Mouse (Mus musculus) forebrain, postnatal 0 days (tissue): ENCODE data around the gene Abcf1. TPM values are rescaled to one million over a fixed set of nuclear protein-coding genes. Genes with fewer than 3 reads are reported as not detected.

Source experiments
- ATAC-seq: fragments of 200-750 bp; cut with Nextera tagmentation; 2 replicates; pipeline ENCODE4 v1.8.0; 2017; ENCODE audit warnings: mild to moderate bottlenecking, moderate library complexity
- DNase-seq: peaks from one replicate; pipeline ENCODE4 v3.0.0-alpha.2; 2015
- H3K27ac ChIP-seq: fragments of 300-500 bp; sonication (generic); 2 replicates; pipeline ENCODE4 v1.5.1; 2014; ENCODE audit warnings: low read depth, mild to moderate bottlenecking, antibody characterized with exemption, low read length, moderate library complexity, mixed read lengths
- H3K27me3 ChIP-seq: fragments of 300-500 bp; sonication (generic); 2 replicates; pipeline ENCODE4 v1.6.1; 2014; ENCODE audit warnings: mild to moderate bottlenecking, low read length, mixed read lengths; ENCODE audit not compliant: insufficient read depth
- H3K36me3 ChIP-seq: fragments of 300-500 bp; sonication (generic); 2 replicates; pipeline ENCODE4 v1.6.1; 2014; ENCODE audit warnings: mild to moderate bottlenecking, moderate library complexity; ENCODE audit not compliant: insufficient read depth
- H3K4me1 ChIP-seq: fragments of 300-500 bp; sonication (generic); 2 replicates; pipeline ENCODE4 v1.6.1; 2014; ENCODE audit warnings: antibody characterized with exemption; ENCODE audit not compliant: insufficient read depth
- H3K4me2 ChIP-seq: fragments of 300-500 bp; sonication (generic); 2 replicates; pipeline ENCODE4 v1.6.1; 2014; ENCODE audit warnings: low read depth, mild to moderate bottlenecking, moderate library complexity
- H3K4me3 ChIP-seq: fragments of 300-500 bp; sonication (generic); 2 replicates; pipeline ENCODE4 v1.5.1; 2014; ENCODE audit warnings: low read depth, low read length, mixed read lengths
- H3K9ac ChIP-seq: fragments of 300-500 bp; sonication (generic); 2 replicates; pipeline ENCODE4 v1.6.1; 2014; ENCODE audit warnings: mild to moderate bottlenecking
- H3K9me3 ChIP-seq: fragments of 300-500 bp; sonication (generic); 2 replicates; pipeline ENCODE4 v1.6.1; 2016; ENCODE audit warnings: low read length
- CTCF ChIP-seq: sonication (generic); IDR thresholded peaks from 2 replicates; pipeline ENCODE4 v1.5.1; 2016; ENCODE audit warnings: antibody characterized with exemption, control low read depth, low read depth
- WGBS: fragments of 180-500 bp; shearing (Covaris S2); extraction: QIAGEN DNeasy Blood & Tissue Kit; methylation state at CpG from one replicate; pipeline ENCODE4 v1.1.7; 2014; 5-methylcytosine and 5-hydroxymethylcytosine counted together
- polyA plus RNA-seq: library from polyadenylated mRNA; unstranded; fragments of >200 nt; fragmentation: Nextera tagmentation; extraction: Ambion mirVana; gene quantifications from 2 replicates; pipeline ENCODE4 v1.2.1, GENCODE M21; 2015
- total RNA-seq: library from RNA; depleted of rRNA; stranded (reverse); fragments of >200 nt; gene quantifications from 2 replicates; pipeline ENCODE4 v1.2.3, GENCODE M21; 2014

Abcf1 gene
- total and polyA plus RNA-seq, 2 experiments from 2014 or later, result 60.4 to 101 TPM

DNA sequence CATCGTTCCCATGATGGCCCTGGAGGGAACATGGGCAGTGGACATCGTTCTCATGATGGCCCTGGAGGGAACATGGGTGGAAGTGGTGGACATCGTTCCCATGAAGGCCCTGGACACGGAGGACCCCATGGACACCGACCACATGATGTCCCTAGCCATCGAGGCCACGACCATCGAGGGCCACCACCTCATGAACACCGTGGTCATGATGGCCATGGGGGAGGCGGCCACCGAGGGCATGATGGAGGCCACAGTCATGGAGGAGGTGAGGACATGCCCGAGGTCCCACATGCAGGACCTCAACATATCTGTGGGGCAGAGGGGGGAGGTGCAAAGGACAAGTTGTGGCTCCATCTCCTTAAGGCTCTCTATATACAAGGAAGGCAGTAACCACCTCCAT is 38.9 kb downstream of the Abcf1 start:
- H3K9ac ChIP-seq, result no peak overlapping the region
- no peaks in the 10 kb centered on the region for H3K27me3 ChIP-seq
- H3K36me3 ChIP-seq, result peaks cover 56% of the 10 kb centered on the region
- no peaks in the 10 kb centered on the region for H3K4me1 ChIP-seq
- H3K9me3 ChIP-seq, result no peaks in the 10 kb centered on the region
- WGBS, result 93% methylated on average over 12 of the region's 12 CpGs
- H3K27ac ChIP-seq, result no peak overlapping the region
- no peak overlapping the region for H3K4me3 ChIP-seq
- no peak for ATAC-seq
- no peak overlapping the region for H3K4me2 ChIP-seq
- DNase-seq, result no peak
- TF ChIP-seq CTCF, result no peak

DNA sequence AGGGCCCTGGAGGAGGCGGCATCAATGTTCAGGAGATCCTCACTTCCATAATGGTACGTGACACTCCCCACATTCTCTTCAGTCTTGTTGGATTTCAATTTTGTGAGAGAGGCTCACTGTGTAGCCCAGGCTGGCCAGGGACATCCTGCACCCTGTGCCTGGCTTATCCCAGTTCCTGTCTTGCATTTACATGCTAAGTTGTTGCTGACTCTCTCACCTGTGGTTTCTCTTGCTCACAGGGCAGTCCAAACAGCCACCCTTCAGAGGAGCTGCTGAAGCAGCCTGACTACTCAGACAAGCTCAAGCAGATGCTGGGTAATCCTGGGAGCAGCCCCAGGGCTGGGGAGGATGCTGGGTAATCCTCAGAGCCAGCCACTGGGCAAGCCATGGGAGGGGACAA is 40.0 kb downstream of the Abcf1 start:
- H3K4me1 ChIP-seq, result no peaks in the 10 kb centered on the region
- no peaks in the 10 kb centered on the region for H3K27me3 ChIP-seq
- no peak overlapping the region for H3K27ac ChIP-seq
- H3K9me3 ChIP-seq, result no peaks in the 10 kb centered on the region
- no peak overlapping the region for H3K9ac ChIP-seq
- DNase-seq (no peak), ATAC-seq (no peak)
- 92% methylated on average over 2 of the region's 2 CpGs for WGBS
- H3K36me3 ChIP-seq, result peaks cover 66% of the 10 kb centered on the region
- no peak overlapping the region for H3K4me2 ChIP-seq
- no peak for TF ChIP-seq CTCF
- no peak overlapping the region for H3K4me3 ChIP-seq

DNA sequence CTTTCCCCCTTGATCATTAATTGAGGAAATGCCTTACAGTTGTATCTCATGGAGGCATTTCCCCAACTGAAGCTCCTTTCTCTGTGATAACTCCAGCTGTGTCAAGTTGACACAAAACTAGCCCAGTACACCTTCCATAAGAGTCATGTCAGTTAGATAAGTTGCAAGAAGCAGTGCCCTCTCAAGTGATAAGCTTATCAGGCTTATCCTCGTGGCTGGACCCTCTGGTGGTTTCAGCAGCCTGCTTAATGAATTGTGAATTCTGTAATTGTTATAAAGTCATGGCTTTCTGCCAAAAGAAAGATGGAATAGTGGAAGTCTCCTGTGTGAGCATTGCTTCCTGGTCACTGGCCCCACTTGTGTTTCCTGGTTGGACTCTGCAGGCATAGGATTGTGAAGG is 42.1 kb downstream of the Abcf1 start:
- no peak overlapping the region for H3K9ac ChIP-seq
- H3K4me3 ChIP-seq, result no peak overlapping the region
- peaks cover 79% of the 10 kb centered on the region for H3K36me3 ChIP-seq
- ATAC-seq (no peak), DNase-seq (no peak)
- H3K27me3 ChIP-seq, result no peaks in the 10 kb centered on the region
- no peaks in the 10 kb centered on the region for H3K9me3 ChIP-seq
- no peak for TF ChIP-seq CTCF
- no peak overlapping the region for H3K4me2 ChIP-seq
- WGBS, result 53% methylated on average over 1 of the region's 1 CpGs
- no peak overlapping the region for H3K27ac ChIP-seq
- H3K4me1 ChIP-seq, result no peaks in the 10 kb centered on the region

DNA sequence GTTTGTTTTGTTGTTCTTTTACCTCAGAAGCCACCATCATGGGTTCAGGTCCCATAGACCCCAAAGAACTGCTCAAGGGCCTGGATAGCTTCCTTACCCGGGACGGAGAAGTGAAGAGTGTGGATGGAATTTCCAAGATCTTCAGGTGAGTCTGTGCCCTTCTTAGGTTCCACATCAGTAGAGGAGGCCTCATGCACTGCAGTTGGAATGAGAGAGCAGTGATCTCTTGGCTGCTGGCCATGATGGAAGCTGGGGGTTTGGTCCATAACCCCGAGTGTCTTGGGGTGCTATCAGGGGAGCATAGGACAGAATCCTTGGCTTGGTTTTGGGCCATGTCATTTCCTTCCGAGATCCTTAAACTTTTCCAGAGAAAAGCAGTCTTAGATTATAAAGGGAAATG is 46.3 kb downstream of the Abcf1 start:
- 96% methylated on average over 4 of the region's 4 CpGs for WGBS
- peaks cover 48% of the 10 kb centered on the region for H3K36me3 ChIP-seq
- H3K4me1 ChIP-seq, result peaks cover 18% of the 10 kb centered on the region
- no peak overlapping the region for H3K27ac ChIP-seq
- no peaks in the 10 kb centered on the region for H3K9me3 ChIP-seq
- H3K9ac ChIP-seq, result no peak overlapping the region
- no peak for TF ChIP-seq CTCF
- H3K4me2 ChIP-seq, result no peak overlapping the region
- H3K27me3 ChIP-seq, result no peaks in the 10 kb centered on the region
- no peak for ATAC-seq
- no peak for DNase-seq
- no peak overlapping the region for H3K4me3 ChIP-seq

DNA sequence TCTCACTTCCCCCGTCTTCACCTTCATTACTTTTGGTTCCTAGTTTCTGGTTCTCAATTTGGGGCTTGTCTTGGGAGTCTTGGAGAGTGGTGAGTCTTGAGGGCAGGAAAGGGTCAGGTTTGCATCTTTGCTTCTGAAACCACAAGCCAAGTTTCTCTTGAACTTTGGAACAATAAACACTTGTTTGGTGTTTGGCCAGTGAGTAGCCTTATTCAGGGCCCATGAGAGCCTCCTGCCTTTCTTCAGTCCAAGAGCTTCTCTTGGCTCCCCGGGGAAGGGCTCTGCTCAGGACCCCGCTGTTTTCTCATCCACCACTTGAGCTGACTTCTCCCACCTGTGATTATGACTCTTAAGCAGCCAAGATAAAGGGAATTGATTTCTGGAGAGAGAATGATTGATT is 47.0 kb downstream of the Abcf1 start:
- no peak for TF ChIP-seq CTCF
- H3K27me3 ChIP-seq, result no peaks in the 10 kb centered on the region
- DNase-seq (no peak), ATAC-seq (no peak)
- peaks cover 41% of the 10 kb centered on the region for H3K36me3 ChIP-seq
- no peak overlapping the region for H3K4me2 ChIP-seq
- 84% methylated on average over 3 of the region's 3 CpGs for WGBS
- peaks cover 18% of the 10 kb centered on the region for H3K4me1 ChIP-seq
- no peaks in the 10 kb centered on the region for H3K9me3 ChIP-seq
- no peak overlapping the region for H3K9ac ChIP-seq
- H3K27ac ChIP-seq, result peak overlapping the region; percentile 35; the same call in 1 of the 2 replicates
- no peak overlapping the region for H3K4me3 ChIP-seq

DNA sequence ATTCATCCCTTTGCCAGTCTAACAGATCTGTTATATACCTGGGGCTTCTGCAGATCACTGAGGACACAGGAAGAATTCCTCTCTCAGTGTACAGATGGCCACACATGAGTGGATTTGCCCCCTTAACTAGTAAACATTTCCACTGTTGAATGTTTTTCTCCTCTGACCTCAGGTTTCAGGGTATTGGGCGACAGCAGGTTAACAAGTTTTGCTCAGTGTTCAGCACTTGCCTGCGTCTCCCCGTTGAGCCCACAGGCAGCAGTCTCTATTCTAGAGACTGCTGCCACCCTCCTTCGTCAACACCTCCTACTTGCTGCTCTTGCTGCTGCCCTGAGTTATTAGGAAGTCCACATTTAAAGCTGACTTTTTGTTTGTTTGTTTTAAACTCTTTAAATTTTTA is 47.9 kb downstream of the Abcf1 start:
- H3K9ac ChIP-seq, result no peak overlapping the region
- peaks cover 18% of the 10 kb centered on the region for H3K4me1 ChIP-seq
- ATAC-seq (no peak), DNase-seq (no peak)
- no peaks in the 10 kb centered on the region for H3K9me3 ChIP-seq
- H3K27me3 ChIP-seq, result no peaks in the 10 kb centered on the region
- no peak overlapping the region for H3K27ac ChIP-seq
- WGBS, result 75% methylated on average over 4 of the region's 4 CpGs
- peaks cover 34% of the 10 kb centered on the region for H3K36me3 ChIP-seq
- no peak overlapping the region for H3K4me3 ChIP-seq
- H3K4me2 ChIP-seq, result no peak overlapping the region
- TF ChIP-seq CTCF, result no peak

DNA sequence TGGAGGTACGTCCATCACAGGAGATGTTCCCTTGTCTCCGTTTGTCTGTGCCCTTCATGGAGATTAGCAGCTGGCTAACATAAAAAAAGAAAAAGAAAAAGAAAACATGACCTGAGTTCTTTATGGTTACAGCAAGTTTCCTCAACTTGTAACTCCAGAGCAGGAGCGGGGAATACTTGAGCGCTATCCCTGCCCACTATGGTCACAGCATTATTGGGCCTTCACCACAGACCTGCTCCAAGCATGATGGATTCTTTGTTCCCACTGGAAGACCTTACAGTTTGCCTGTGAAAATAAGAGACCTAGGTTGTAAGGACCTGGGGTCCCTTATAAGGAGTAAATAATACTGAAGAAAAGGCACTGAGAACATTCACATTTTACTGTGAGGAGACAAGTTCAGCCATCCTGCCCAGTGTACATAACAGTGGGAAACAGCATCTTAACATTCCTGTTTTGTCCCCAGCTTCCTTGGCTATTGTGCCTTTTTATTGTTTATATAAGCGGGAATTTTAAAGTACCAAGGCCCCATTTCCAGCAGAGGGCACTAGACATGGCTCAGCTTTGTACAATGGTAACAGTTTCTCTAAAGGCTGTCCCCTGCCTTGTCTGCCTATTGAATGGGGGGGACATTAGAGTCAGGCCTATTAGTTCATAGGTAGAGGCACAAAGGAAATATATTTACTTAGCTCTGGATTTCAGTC is 48.5 kb downstream of the Abcf1 start:
- Histone ChIP-seq H3K27ac (peak overlapping the region; percentile 11; the same call in 1 of the 2 replicates), H3K4me3 (no peak overlapping the region), H3K4me2 (no peak overlapping the region; the same call in 1 of the 2 replicates), H3K27me3 (no peaks in the 10 kb centered on the region), H3K36me3 (peaks cover 27% of the 10 kb centered on the region), H3K9me3 (no peaks in the 10 kb centered on the region), H3K9ac (no peak overlapping the region), H3K4me1 (peaks cover 18% of the 10 kb centered on the region)
- peak; percentile 74 for TF ChIP-seq CTCF
- ATAC-seq (no peak), DNase-seq (peak; percentile 69)
- WGBS, result 66% methylated on average over 5 of the region's 5 CpGs
